Mouse (Mus musculus): Measurements from ENCODE around the gene Hdlbp.

Gene Hdlbp

DNA sequence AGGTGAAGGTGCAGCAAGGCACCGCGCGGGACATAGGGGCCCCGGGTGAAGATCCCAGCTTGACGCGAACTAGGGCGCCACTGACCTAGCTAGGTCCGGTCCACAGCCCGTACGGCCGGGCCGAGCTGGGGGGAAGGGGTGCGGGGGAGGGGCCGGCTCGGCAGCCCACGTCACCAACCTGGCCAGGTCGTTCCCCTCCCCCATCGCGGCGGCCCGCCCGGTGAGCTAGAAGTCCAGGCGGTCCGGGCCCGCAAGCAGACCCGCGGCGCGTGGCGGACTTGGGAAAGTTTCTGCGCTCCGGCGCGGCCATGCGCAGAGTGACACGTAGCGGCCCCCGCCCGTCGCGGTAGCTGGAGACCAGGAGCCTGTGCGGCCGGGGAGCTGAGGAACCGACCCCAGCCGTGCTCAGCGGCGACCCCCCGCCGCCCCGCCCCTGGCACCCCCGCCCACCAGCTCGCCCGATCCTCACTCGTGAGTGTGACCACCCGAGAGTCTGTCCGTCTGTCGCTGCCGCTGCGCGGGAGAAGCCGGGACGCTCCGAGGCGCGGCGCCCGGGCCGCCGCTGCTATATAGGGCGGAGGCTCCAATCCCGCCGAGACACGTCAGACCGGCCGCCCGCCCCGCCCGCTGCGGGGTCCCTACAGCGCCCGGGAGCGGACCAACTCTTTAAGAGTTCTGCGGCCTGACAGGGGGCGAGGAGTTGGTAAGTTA lies 33.3 kb downstream of the Hdlbp start:
- peak; percentile 80 for DNase-seq (ENCODE audit: low read depth, low spot score)

- DNase-seq (ENCODE audit: low read depth, low spot score): peak; percentile 69
These were observed 34.1 kb downstream of the Hdlbp start for GRCm38 (mm10) chr1:93444405-93445110.

GRCm38 (mm10) chr1:93439321-93439720 lies 39.3 kb downstream of the Hdlbp start:
- no peak for DNase-seq (ENCODE audit: low read depth, low spot score)

- DNase-seq (ENCODE audit: low read depth, low spot score): no peak
These were observed 46.5 kb downstream of the Hdlbp start for GRCm38 (mm10) chr1:93432087-93432486.

- DNase-seq (ENCODE audit: low read depth, low spot score): no peak
These were observed 75.2 kb downstream of the Hdlbp start for GRCm38 (mm10) chr1:93403403-93403802.

- DNase-seq (ENCODE audit: low read depth, low spot score): peak; percentile 45
These were observed 77.2 kb downstream of the Hdlbp start for GRCm38 (mm10) chr1:93401191-93402052.

DNA sequence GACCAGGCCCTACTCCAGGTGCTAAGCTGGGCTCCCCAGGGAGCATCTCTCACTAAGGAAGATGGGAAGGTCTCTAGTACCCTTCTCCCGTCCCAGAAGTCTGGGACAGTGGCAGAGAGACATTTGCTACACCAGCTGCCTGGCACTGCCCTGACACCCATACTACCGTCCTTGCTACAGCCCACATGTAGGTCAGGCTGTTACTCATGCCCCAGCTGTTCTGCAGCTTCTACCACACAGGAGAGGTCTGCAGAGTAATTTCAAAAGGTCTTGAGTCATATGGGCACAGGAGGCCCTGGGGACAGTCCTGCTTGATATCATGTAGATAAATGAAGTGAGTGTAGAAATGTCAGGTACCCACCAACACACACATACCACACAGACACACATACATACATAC lies 89.7 kb downstream of the Hdlbp start:
- no peak for DNase-seq (ENCODE audit: low read depth, low spot score)

DNA sequence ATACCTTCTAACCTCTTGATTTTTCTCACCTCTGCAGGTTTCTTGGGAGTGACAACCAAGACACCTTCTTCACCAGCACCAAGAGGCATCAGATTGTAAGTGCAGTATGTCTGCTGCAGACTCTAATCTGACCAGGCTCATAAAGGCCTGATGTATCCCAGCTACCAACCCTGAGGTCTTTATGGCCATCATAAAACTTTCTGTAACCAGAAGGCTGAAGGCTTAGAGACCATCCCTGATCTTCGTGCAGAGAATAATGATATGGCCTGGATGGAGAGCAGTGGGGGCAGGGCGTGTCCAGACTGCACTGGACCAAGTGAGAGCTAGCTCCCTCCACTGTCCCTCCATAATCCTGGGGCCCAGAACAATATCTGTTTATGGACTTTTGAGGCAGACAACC lies 91.4 kb downstream of the Hdlbp start:
- DNase-seq (ENCODE audit: low read depth, low spot score): no peak

- no peak for DNase-seq (ENCODE audit: low read depth, low spot score)
These were observed 99.5 kb downstream of the Hdlbp start for GRCm38 (mm10) chr1:93379117-93379516.

DNA sequence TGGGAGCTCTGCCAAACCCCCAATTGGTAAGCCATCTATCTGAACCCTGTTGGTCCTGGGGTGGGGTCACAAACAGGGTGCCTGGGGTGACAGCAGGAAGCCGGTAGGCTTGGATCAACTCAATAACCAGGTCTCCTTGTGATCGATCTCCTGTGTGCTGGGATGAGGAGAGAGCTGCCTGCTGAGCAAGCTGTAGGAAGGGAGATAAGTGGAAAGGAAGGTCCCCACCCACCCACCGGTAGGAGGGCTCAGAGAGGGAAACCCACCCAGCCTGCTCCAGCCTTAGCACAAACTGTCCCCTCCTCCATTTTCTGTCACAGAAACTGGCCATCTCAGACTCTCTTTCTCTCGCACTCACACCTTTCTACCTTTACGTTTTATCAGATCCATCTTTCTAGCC lies 101.3 kb downstream of the Hdlbp start:
- DNase-seq (ENCODE audit: low read depth, low spot score): no peak

DNA sequence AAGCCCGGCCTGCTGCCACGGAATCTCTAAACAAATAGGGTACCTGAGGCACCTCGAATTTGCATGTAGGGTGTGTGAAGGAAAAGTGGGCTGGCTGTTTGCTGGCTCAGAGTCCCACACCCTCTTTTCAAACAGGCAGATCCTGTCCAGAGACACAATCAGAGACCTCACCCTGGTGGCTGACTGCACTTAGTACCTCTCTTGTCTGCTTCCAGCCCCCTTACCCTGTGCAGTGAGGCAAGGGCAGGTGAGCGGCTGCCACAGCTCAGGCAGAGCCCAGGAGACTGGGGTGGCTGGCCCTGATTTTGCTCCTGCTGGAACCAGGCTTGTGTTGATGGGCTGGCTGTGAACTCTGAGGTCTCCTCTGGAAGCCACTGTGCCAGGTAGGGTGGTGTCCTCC lies 105.0 kb downstream of the Hdlbp start, which contains the start of gene Ano7:
Gene Ano7 (plus strand): TSS at position 266 of the 400 bp plus-strand sequence.
- no peak for DNase-seq (ENCODE audit: low read depth, low spot score)

DNA sequence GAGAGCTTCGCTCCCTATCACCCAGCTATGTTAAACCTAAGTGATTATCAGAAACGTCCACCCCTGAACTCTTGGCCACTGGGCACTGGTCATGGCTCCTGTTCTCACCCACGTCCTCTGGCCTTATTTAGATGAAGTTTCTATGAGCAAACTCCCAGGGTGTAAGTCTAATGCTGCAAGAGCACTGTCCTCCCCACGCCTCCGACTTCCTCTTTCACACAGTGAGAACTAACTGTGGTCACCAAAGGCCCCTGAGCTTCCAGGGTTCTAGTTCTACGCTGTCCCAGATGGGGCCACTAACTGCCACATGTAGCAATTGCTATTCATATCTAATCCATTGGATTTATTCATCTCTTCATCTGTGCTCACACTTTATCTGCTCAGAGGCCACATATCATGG lies 113.0 kb downstream of the Hdlbp start:
- DNase-seq (ENCODE audit: low read depth, low spot score): no peak

- no peak for DNase-seq (ENCODE audit: low read depth, low spot score)
These were observed 116.0 kb downstream of the Hdlbp start for GRCm38 (mm10) chr1:93362661-93363060.

Measured in CD4-positive helper T cell, adult 2 months (primary cell).